Mouse (Mus musculus) MEL (cell line): ENCODE measurements around the gene 2310022A10Rik. TPM values are rescaled to one million over a fixed set of nuclear protein-coding genes. Genes with fewer than 3 reads are reported as not detected.

ENCODE experiments used
- DNase-seq: peaks from one replicate; pipeline ENCODE4 v3.0.0; 2011; ENCODE audit warnings: low read depth, low spot score
- H3K27ac ChIP-seq: 2 replicates; pipeline ENCODE4 v1.5.1; 2012; ENCODE audit warnings: low read depth, mild to moderate bottlenecking, control low read depth, low read length, moderate library complexity; ENCODE audit not compliant: control insufficient read depth
- H3K27me3 ChIP-seq, 2 experiments: fragments of 150-350 bp in 1 of 2; sonication (generic) in 1 of 2; 2 replicates each; pipeline ENCODE4 v1.6.1; 2012; ENCODE audit warnings: low read length in 2 of 2, mild to moderate bottlenecking in 2 of 2, improper control_type of control experiment in 1 of 2, moderate library complexity in 1 of 2; ENCODE audit not compliant: insufficient read depth in 2 of 2, control insufficient read depth in 1 of 2
- H3K36me3 ChIP-seq, 2 experiments: 2 replicates each; pipeline ENCODE4 v1.6.1; 2012 to 2014; ENCODE audit warnings: low read length in 2 of 2, improper control_type of control experiment in 1 of 2, inconsistent platforms in 1 of 2, mild to moderate bottlenecking in 1 of 2; ENCODE audit not compliant: insufficient read depth in 2 of 2, control insufficient read depth in 1 of 2
- H3K4me1 ChIP-seq, 2 experiments: fragments of 150-350 bp in 1 of 2; sonication (generic) in 1 of 2; 2 replicates each; pipeline ENCODE4 v1.6.1; 2012; ENCODE audit warnings: low read length in 2 of 2, improper control_type of control experiment in 1 of 2, mild to moderate bottlenecking in 1 of 2; ENCODE audit not compliant: insufficient read depth in 2 of 2, control insufficient read depth in 1 of 2
- H3K4me3 ChIP-seq, 2 experiments: fragments of 150-350 bp in 1 of 2; sonication (generic) in 1 of 2; 2 replicates each; pipeline ENCODE4 v1.5.1; 2012; ENCODE audit warnings: low read depth in 2 of 2, low read length in 2 of 2, mild to moderate bottlenecking in 2 of 2, moderate library complexity in 2 of 2, control low read depth in 1 of 2, improper control_type of control experiment in 1 of 2; ENCODE audit not compliant: control insufficient read depth in 1 of 2, insufficient read depth in 1 of 2
- H3K79me2 ChIP-seq: 2 replicates; pipeline ENCODE4 v1.6.1; 2012; ENCODE audit warnings: mild to moderate bottlenecking, low read length, moderate library complexity; ENCODE audit not compliant: control insufficient read depth, poor library complexity, insufficient read depth
- H3K9ac ChIP-seq: 2 replicates; pipeline ENCODE4 v1.6.1; 2012; ENCODE audit warnings: low read depth, mild to moderate bottlenecking, control low read depth, low read length, moderate library complexity; ENCODE audit not compliant: control insufficient read depth, poor library complexity, severe bottlenecking
- H3K9me3 ChIP-seq: fragments of 150-350 bp; sonication (generic); replicated peaks from 2 replicates; pipeline ENCODE4 v1.6.1; 2012; ENCODE audit warnings: mild to moderate bottlenecking, low read length, improper control_type of control experiment, moderate library complexity; ENCODE audit not compliant: insufficient read depth
- BHLHE40 ChIP-seq: IDR thresholded peaks from 2 replicates; pipeline ENCODE4 v1.6.1; 2012; ENCODE audit warnings: low read depth, mild to moderate bottlenecking, inconsistent platforms, low read length, improper control_type of control experiment, borderline replicate concordance
- ELF1 ChIP-seq: IDR thresholded peaks from 2 replicates; pipeline ENCODE4 v1.6.1; 2014; ENCODE audit warnings: low read depth, mild to moderate bottlenecking, inconsistent platforms, low read length, improper control_type of control experiment, moderate library complexity
- EP300 ChIP-seq, 2 experiments: IDR thresholded peaks; 2 replicates each; pipeline ENCODE4 v1.6.1; 2011; ENCODE audit warnings: improper control_type of control experiment in 2 of 2, low read length in 2 of 2, low read depth in 1 of 2, mild to moderate bottlenecking in 1 of 2
- ETS1 ChIP-seq: IDR thresholded peaks from 2 replicates; pipeline ENCODE4 v1.6.1; 2012; ENCODE audit warnings: low read depth, mild to moderate bottlenecking, inconsistent platforms, low read length, improper control_type of control experiment, moderate library complexity
- GATA1 ChIP-seq: IDR thresholded peaks from 2 replicates; pipeline ENCODE4 v1.6.1; 2011; ENCODE audit warnings: low read depth, low read length, improper control_type of control experiment
- HCFC1 ChIP-seq: IDR thresholded peaks from 2 replicates; pipeline ENCODE4 v1.6.1; 2012; ENCODE audit warnings: low read depth, mild to moderate bottlenecking, inconsistent platforms, low read length, improper control_type of control experiment, moderate library complexity
- MAZ ChIP-seq: IDR thresholded peaks from 2 replicates; pipeline ENCODE4 v1.6.1; 2012; ENCODE audit warnings: low read depth, mild to moderate bottlenecking, inconsistent platforms, low read length, improper control_type of control experiment
- MYC ChIP-seq: IDR thresholded peaks from 2 replicates; pipeline ENCODE4 v1.6.1; 2011; ENCODE audit warnings: low read depth, mild to moderate bottlenecking, low read length, improper control_type of control experiment, moderate library complexity
- POLR2A ChIP-seq, 2 experiments: IDR thresholded peaks; 2 replicates each; pipeline ENCODE4 v1.6.1; 2011 to 2012; ENCODE audit warnings: low read length in 2 of 2, mild to moderate bottlenecking in 2 of 2, control low read depth in 1 of 2, improper control_type of control experiment in 1 of 2, low read depth in 1 of 2, moderate library complexity in 1 of 2; ENCODE audit not compliant: control insufficient read depth in 1 of 2, insufficient read depth in 1 of 2, poor library complexity in 1 of 2
- POLR2AphosphoS5 ChIP-seq: IDR thresholded peaks from 2 replicates; pipeline ENCODE4 v1.6.1; 2012; ENCODE audit warnings: low read depth, borderline replicate concordance, mild to moderate bottlenecking, inconsistent platforms, low read length, moderate library complexity, mixed read lengths
- RCOR1 ChIP-seq: IDR thresholded peaks from 2 replicates; pipeline ENCODE4 v1.6.1; 2012; ENCODE audit warnings: low read depth, mild to moderate bottlenecking, inconsistent platforms, low read length, improper control_type of control experiment
- SIN3A ChIP-seq: IDR thresholded peaks from 2 replicates; pipeline ENCODE4 v1.6.1; 2012; ENCODE audit warnings: low read length, improper control_type of control experiment, inconsistent platforms
- TAL1 ChIP-seq: IDR thresholded peaks from 2 replicates; pipeline ENCODE4 v1.6.1; 2012; ENCODE audit warnings: mild to moderate bottlenecking, inconsistent platforms, low read length, moderate library complexity, mixed read lengths
- TBP ChIP-seq: IDR thresholded peaks from 2 replicates; pipeline ENCODE4 v1.8.0; 2011; ENCODE audit warnings: low read depth, low read length, improper control_type of control experiment
- TCF12 ChIP-seq: IDR thresholded peaks from 2 replicates; pipeline ENCODE4 v1.6.1; 2014; ENCODE audit warnings: low read depth, mild to moderate bottlenecking, inconsistent platforms, low read length, improper control_type of control experiment, moderate library complexity
- ZKSCAN1 ChIP-seq: IDR thresholded peaks from 2 replicates; pipeline ENCODE4 v1.6.1; 2012; ENCODE audit warnings: low read depth, mild to moderate bottlenecking, inconsistent platforms, low read length, improper control_type of control experiment, moderate library complexity
- ZMIZ1 ChIP-seq: IDR thresholded peaks from 2 replicates; pipeline ENCODE4 v1.6.1; 2012; ENCODE audit warnings: low read depth, mild to moderate bottlenecking, inconsistent platforms, low read length, improper control_type of control experiment, moderate library complexity
- ZNF384 ChIP-seq: IDR thresholded peaks from 2 replicates; pipeline ENCODE4 v1.6.1; 2012; ENCODE audit warnings: low read depth, mild to moderate bottlenecking, inconsistent platforms, low read length, improper control_type of control experiment
- polyA plus RNA-seq, 2 experiments: library from polyadenylated mRNA; stranded (reverse) in 1 of 2; unstranded in 1 of 2; fragments of >175 nt in 1 of 2; fragments of >200 nt in 1 of 2; gene quantifications; 2 replicates each; pipeline versions ENCODE4 v1.2.1 to v1.2.4; 2012; ENCODE audit warnings: low replicate concordance in 2 of 2, low read depth in 1 of 2; ENCODE audit not compliant: insufficient read length in 2 of 2, insufficient read depth in 1 of 2, missing spikeins in 1 of 2
- total RNA-seq: library from RNA; depleted of rRNA; stranded (reverse); fragments of 300-350 nt; gene quantifications from 2 replicates; pipeline ENCODE4 v1.2.3, GENCODE M21; 2012

The 2310022A10Rik gene
- total and polyA plus RNA-seq, 3 experiments, result 6.6 to 33.2 TPM; not detected in 1

- H3K9me3 ChIP-seq, result no peaks in the 10 kb centered on the region
- peaks cover 2 to 39% of the 10 kb centered on the region in 2 experiments for H3K4me1 ChIP-seq
- no peaks in the 10 kb centered on the region for H3K27me3 ChIP-seq
- TF ChIP-seq ZKSCAN1, result no peak
- TF ChIP-seq BHLHE40, result no peak
- TF ChIP-seq TAL1, result no peak
- TF ChIP-seq HCFC1, result no peak
- no peak for TF ChIP-seq MAZ
- TF ChIP-seq POLR2AphosphoS5, result no peak
- TF ChIP-seq ELF1, result no peak
- no peak for TF ChIP-seq ZMIZ1
- no peak for TF ChIP-seq TCF12
- no peak for TF ChIP-seq ZNF384
- no peak for TF ChIP-seq TBP
- TF ChIP-seq POLR2A (IDR thresholded peaks at IDR 0.05; ENCODE audit: control insufficient read depth in 1 of 2, insufficient read depth in 1 of 2, low read depth in 1 of 2, low read length in 2 of 2, poor library complexity in 1 of 2), result no peak
- TF ChIP-seq, all 39 proteins: peak for 0
- no peak for DNase-seq
- Histone ChIP-seq H3K27ac (no peak overlapping the region), H3K4me3 (no peak overlapping the region), H3K36me3 (peaks cover 0 to 9% of the 10 kb centered on the region in 2 experiments; a peak in 2 of 4 replicates), H3K9ac (no peak overlapping the region), H3K79me2 (no peaks in the 10 kb centered on the region; the same call in 1 of the 2 replicates)
Observed at GRCm38 (mm10) chr7:27538797-27539196, 14.2 kb upstream of the 2310022A10Rik start.

DNA sequence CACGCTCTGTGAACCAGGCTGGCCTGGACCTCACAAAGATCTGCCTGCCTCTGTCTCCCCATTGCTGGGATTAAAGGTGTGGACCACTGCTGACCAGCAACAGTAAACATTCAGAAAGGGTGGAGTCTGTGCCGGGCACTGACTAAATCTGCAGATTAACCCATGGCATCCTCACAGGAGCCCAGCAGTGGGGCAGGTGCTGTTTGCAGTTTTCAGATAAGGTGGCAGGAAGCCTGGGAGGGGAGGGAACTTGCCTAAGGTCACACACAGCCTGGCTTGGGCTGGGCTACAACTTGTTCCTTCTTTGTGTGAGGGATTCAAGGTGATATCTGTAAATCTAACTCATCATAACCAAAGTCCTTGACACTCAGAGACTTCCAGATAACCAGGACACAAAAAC is 12.5 kb upstream of the 2310022A10Rik start:
- Histone ChIP-seq H3K27ac (no peak overlapping the region), H3K9ac (no peak overlapping the region), H3K79me2 (no peaks in the 10 kb centered on the region; the same call in 1 of the 2 replicates), H3K9me3 (no peaks in the 10 kb centered on the region), H3K4me3 (no peak overlapping the region), H3K4me1 (peaks cover 2 to 33% of the 10 kb centered on the region in 2 experiments), H3K27me3 (no peaks in the 10 kb centered on the region), H3K36me3 (peaks cover 0 to 9% of the 10 kb centered on the region in 2 experiments; a peak in 2 of 4 replicates)
- DNase-seq, result peak; percentile 68
- TF ChIP-seq RCOR1 (peak; percentile 56; the same call in 1 of the 2 replicates), BHLHE40 (0 out of 2 replicates have a peak, but pooled peaks have one; percentile 2), ETS1 (peak; percentile 41; the same call in 1 of the 2 replicates), HCFC1 (no peak), EP300 (IDR thresholded peaks at IDR 0.05; ENCODE audit: low read depth in 1 of 2, low read length in 2 of 2) (peak; percentile 39 to 60; a peak in 3 of 4 replicates), TAL1 (peak; percentile 65), MYC (no peak), TCF12 (peak; percentile 67), GATA1 (peak; percentile 50), SIN3A (no peak)
